Mouse (Mus musculus): ENCODE measurements around the gene Chchd10. TPM values are rescaled to one million over a fixed set of nuclear protein-coding genes. Genes with fewer than 3 reads are reported as not detected.

Gene Chchd10
- polyA plus RNA-seq, 1 experiment from 2014 or later, result 218 TPM

- Histone ChIP-seq H3K27me3 (replicated peaks; ENCODE audit: control insufficient read depth, insufficient read depth, low read length) (no peaks in the 10 kb centered on the region), H3K9ac (ENCODE audit: low read depth, low read length) (no peak overlapping the region), H3K36me3 (ENCODE audit: control insufficient read depth, insufficient read depth, low read length) (peaks cover 36% of the 10 kb centered on the region), H3K4me1 (ENCODE audit: control insufficient read depth, insufficient read depth, low read depth, low read length) (peaks cover 6% of the 10 kb centered on the region), H3K4me3 (ENCODE audit: low read length) (no peak overlapping the region), H3K27ac (ENCODE audit: low read depth, low read length) (no peak overlapping the region), H3K9me3 (ENCODE audit: control insufficient read depth, low read length) (no peaks in the 10 kb centered on the region), H3K4me2 (ENCODE audit: low read length) (no peak overlapping the region)
- ATAC-seq, result no peak
- 35% methylated on average over 6 of the region's 6 CpGs for WGBS
Observed at GRCm38 (mm10) chr10:75897373-75897772, 35.6 kb upstream of the Chchd10 start.

GRCm38 (mm10) chr10:75898039-75898564 lies 34.8 kb upstream of the Chchd10 start:
- no peak overlapping the region for H3K4me2 ChIP-seq (ENCODE audit: low read length)
- H3K36me3 ChIP-seq (ENCODE audit: control insufficient read depth, insufficient read depth, low read length), result peaks cover 43% of the 10 kb centered on the region
- no peak overlapping the region for H3K27ac ChIP-seq (ENCODE audit: low read depth, low read length)
- peaks cover 6% of the 10 kb centered on the region for H3K4me1 ChIP-seq (ENCODE audit: control insufficient read depth, insufficient read depth, low read depth, low read length)
- no peak overlapping the region for H3K4me3 ChIP-seq (ENCODE audit: low read length)
- no peaks in the 10 kb centered on the region for H3K27me3 ChIP-seq (replicated peaks; ENCODE audit: control insufficient read depth, insufficient read depth, low read length)
- no peak for ATAC-seq
- no peak overlapping the region for H3K9ac ChIP-seq (ENCODE audit: low read depth, low read length)
- no peaks in the 10 kb centered on the region for H3K9me3 ChIP-seq (ENCODE audit: control insufficient read depth, low read length)
- WGBS, result 71% methylated on average over 6 of the region's 6 CpGs

- 59% methylated on average over 3 of the region's 3 CpGs for WGBS
- peak; percentile 35; the same call in 1 of the 2 replicates for ATAC-seq
- Histone ChIP-seq H3K9me3 (ENCODE audit: control insufficient read depth, low read length) (no peaks in the 10 kb centered on the region), H3K4me3 (ENCODE audit: low read length) (no peak overlapping the region), H3K4me2 (ENCODE audit: low read length) (no peak overlapping the region), H3K36me3 (ENCODE audit: control insufficient read depth, insufficient read depth, low read length) (peaks cover 50% of the 10 kb centered on the region), H3K4me1 (ENCODE audit: control insufficient read depth, insufficient read depth, low read depth, low read length) (peaks cover under 1% of the 10 kb centered on the region; the same call in 1 of the 2 replicates), H3K27me3 (replicated peaks; ENCODE audit: control insufficient read depth, insufficient read depth, low read length) (no peaks in the 10 kb centered on the region), H3K27ac (ENCODE audit: low read depth, low read length) (peak overlapping the region; percentile 67; the same call in 1 of the 2 replicates), H3K9ac (ENCODE audit: low read depth, low read length) (no peak overlapping the region)
Observed at GRCm38 (mm10) chr10:75898846-75899245, 34.1 kb upstream of the Chchd10 start.

GRCm38 (mm10) chr10:75904391-75904790 lies 28.5 kb upstream of the Chchd10 start:
- Histone ChIP-seq H3K4me1 (ENCODE audit: control insufficient read depth, insufficient read depth, low read depth, low read length) (no peaks in the 10 kb centered on the region), H3K9me3 (ENCODE audit: control insufficient read depth, low read length) (no peaks in the 10 kb centered on the region), H3K27ac (ENCODE audit: low read depth, low read length) (no peak overlapping the region), H3K27me3 (replicated peaks; ENCODE audit: control insufficient read depth, insufficient read depth, low read length) (no peaks in the 10 kb centered on the region), H3K4me2 (ENCODE audit: low read length) (no peak overlapping the region), H3K4me3 (ENCODE audit: low read length) (no peak overlapping the region), H3K9ac (ENCODE audit: low read depth, low read length) (no peak overlapping the region), H3K36me3 (ENCODE audit: control insufficient read depth, insufficient read depth, low read length) (peaks cover 66% of the 10 kb centered on the region)
- WGBS, result 90% methylated on average over 5 of the region's 5 CpGs
- ATAC-seq, result no peak

- Histone ChIP-seq H3K4me3 (ENCODE audit: low read length) (no peak overlapping the region), H3K9me3 (ENCODE audit: control insufficient read depth, low read length) (no peaks in the 10 kb centered on the region), H3K36me3 (ENCODE audit: control insufficient read depth, insufficient read depth, low read length) (peaks cover 75% of the 10 kb centered on the region), H3K4me1 (ENCODE audit: control insufficient read depth, insufficient read depth, low read depth, low read length) (no peaks in the 10 kb centered on the region), H3K27me3 (replicated peaks; ENCODE audit: control insufficient read depth, insufficient read depth, low read length) (no peaks in the 10 kb centered on the region), H3K4me2 (ENCODE audit: low read length) (no peak overlapping the region), H3K27ac (ENCODE audit: low read depth, low read length) (no peak overlapping the region), H3K9ac (ENCODE audit: low read depth, low read length) (no peak overlapping the region)
- ATAC-seq, result no peak
- WGBS, result 94% methylated on average over 4 of the region's 4 CpGs
Observed at GRCm38 (mm10) chr10:75906882-75907281, 26.0 kb upstream of the Chchd10 start.

- H3K27ac ChIP-seq (ENCODE audit: low read depth, low read length), result no peak overlapping the region
- H3K9me3 ChIP-seq (ENCODE audit: control insufficient read depth, low read length), result no peaks in the 10 kb centered on the region
- no peak overlapping the region for H3K9ac ChIP-seq (ENCODE audit: low read depth, low read length)
- no peak overlapping the region for H3K4me3 ChIP-seq (ENCODE audit: low read length)
- ATAC-seq, result no peak
- H3K4me2 ChIP-seq (ENCODE audit: low read length), result no peak overlapping the region
- no peaks in the 10 kb centered on the region for H3K4me1 ChIP-seq (ENCODE audit: control insufficient read depth, insufficient read depth, low read depth, low read length)
- H3K36me3 ChIP-seq (ENCODE audit: control insufficient read depth, insufficient read depth, low read length), result peaks cover 42% of the 10 kb centered on the region
- H3K27me3 ChIP-seq (replicated peaks; ENCODE audit: control insufficient read depth, insufficient read depth, low read length), result no peaks in the 10 kb centered on the region
- WGBS, result 81% methylated on average over 2 of the region's 2 CpGs
Observed at GRCm38 (mm10) chr10:75910698-75911097, 22.2 kb upstream of the Chchd10 start.

GRCm38 (mm10) chr10:75913013-75913589 lies 19.8 kb upstream of the Chchd10 start:
- WGBS, result 74% methylated on average over 6 of the region's 6 CpGs
- Histone ChIP-seq H3K4me2 (ENCODE audit: low read length) (no peak overlapping the region), H3K9me3 (ENCODE audit: control insufficient read depth, low read length) (no peaks in the 10 kb centered on the region), H3K4me1 (ENCODE audit: control insufficient read depth, insufficient read depth, low read depth, low read length) (no peaks in the 10 kb centered on the region; the same call in 1 of the 2 replicates), H3K27ac (ENCODE audit: low read depth, low read length) (no peak overlapping the region), H3K27me3 (replicated peaks; ENCODE audit: control insufficient read depth, insufficient read depth, low read length) (no peaks in the 10 kb centered on the region), H3K4me3 (ENCODE audit: low read length) (no peak overlapping the region), H3K9ac (ENCODE audit: low read depth, low read length) (no peak overlapping the region), H3K36me3 (ENCODE audit: control insufficient read depth, insufficient read depth, low read length) (peaks cover 31% of the 10 kb centered on the region)
- ATAC-seq, result no peak

- Histone ChIP-seq H3K4me3 (ENCODE audit: low read length) (no peak overlapping the region), H3K4me2 (ENCODE audit: low read length) (no peak overlapping the region), H3K9ac (ENCODE audit: low read depth, low read length) (no peak overlapping the region), H3K36me3 (ENCODE audit: control insufficient read depth, insufficient read depth, low read length) (peaks cover 20% of the 10 kb centered on the region), H3K27ac (ENCODE audit: low read depth, low read length) (no peak overlapping the region), H3K27me3 (replicated peaks; ENCODE audit: control insufficient read depth, insufficient read depth, low read length) (no peaks in the 10 kb centered on the region), H3K9me3 (ENCODE audit: control insufficient read depth, low read length) (no peaks in the 10 kb centered on the region), H3K4me1 (ENCODE audit: control insufficient read depth, insufficient read depth, low read depth, low read length) (peaks cover 18% of the 10 kb centered on the region)
- ATAC-seq, result no peak
- 85% methylated on average over 7 of the region's 7 CpGs for WGBS
Observed at GRCm38 (mm10) chr10:75915557-75915956, 17.4 kb upstream of the Chchd10 start.

GRCm38 (mm10) chr10:75916840-75917239 lies 16.1 kb upstream of the Chchd10 start:
- Histone ChIP-seq H3K9ac (ENCODE audit: low read depth, low read length) (no peak overlapping the region), H3K36me3 (ENCODE audit: control insufficient read depth, insufficient read depth, low read length) (peaks cover 10% of the 10 kb centered on the region), H3K4me3 (ENCODE audit: low read length) (no peak overlapping the region), H3K27me3 (replicated peaks; ENCODE audit: control insufficient read depth, insufficient read depth, low read length) (no peaks in the 10 kb centered on the region), H3K9me3 (ENCODE audit: control insufficient read depth, low read length) (no peaks in the 10 kb centered on the region), H3K4me2 (ENCODE audit: low read length) (no peak overlapping the region), H3K4me1 (ENCODE audit: control insufficient read depth, insufficient read depth, low read depth, low read length) (peaks cover 18% of the 10 kb centered on the region), H3K27ac (ENCODE audit: low read depth, low read length) (no peak overlapping the region)
- WGBS, result 77% methylated on average over 8 of the region's 8 CpGs
- ATAC-seq, result no peak

All from hindbrain, embryonic 16.5 days (tissue).